Mouse (Mus musculus) ES-Bruce4 (cell line): Measurements from ENCODE around the gene Polm.

ENCODE experiments used
- CTCF ChIP-seq: IDR thresholded peaks from one replicate; pipeline ENCODE4 v1.8.1; 2011; ENCODE audit warnings: low read depth, low read length
- EP300 ChIP-seq: IDR thresholded peaks from 2 replicates; pipeline ENCODE4 v1.6.1; 2011; ENCODE audit warnings: low read depth, low read length; ENCODE audit not compliant: insufficient read depth
- POLR2A ChIP-seq: IDR thresholded peaks from one replicate; pipeline ENCODE4 v1.8.1; 2011; ENCODE audit warnings: low read length; ENCODE audit not compliant: insufficient read depth

DNA sequence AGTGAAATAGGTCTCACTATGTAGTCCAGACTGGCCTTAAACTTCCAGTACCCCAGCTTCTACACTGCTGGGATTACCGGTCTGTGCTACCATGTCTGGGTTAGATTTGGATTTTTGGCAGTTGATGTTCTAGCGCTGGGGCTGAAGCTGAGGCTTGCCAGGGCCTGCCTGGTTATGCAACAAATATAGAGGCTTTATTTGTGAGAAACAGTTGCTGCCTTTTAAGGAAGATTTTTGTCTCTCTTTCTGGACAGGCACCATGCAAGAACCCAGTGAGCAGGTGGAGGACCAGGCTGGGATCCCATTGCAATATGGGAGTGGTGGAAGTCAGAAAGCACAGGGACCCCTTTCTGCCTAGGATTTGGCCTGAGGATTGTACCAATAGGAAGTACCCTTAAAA, 3.9 kb upstream of the Polm start:
- TF ChIP-seq CTCF (no peak), POLR2A (no peak), EP300 (no peak)
